Mouse (Mus musculus) MEL (cell line): ENCODE data around the gene Tmem9. TPM values are rescaled to one million over a fixed set of nuclear protein-coding genes. Genes with fewer than 3 reads are reported as not detected.

ENCODE experiments used
- DNase-seq: peaks from one replicate; pipeline ENCODE4 v3.0.0; 2011; ENCODE audit warnings: low read depth, low spot score
- H3K27ac ChIP-seq: 2 replicates; pipeline ENCODE4 v1.5.1; 2012; ENCODE audit warnings: low read depth, mild to moderate bottlenecking, control low read depth, low read length, moderate library complexity; ENCODE audit not compliant: control insufficient read depth
- H3K27me3 ChIP-seq, 2 experiments: fragments of 150-350 bp in 1 of 2; sonication (generic) in 1 of 2; 2 replicates each; pipeline ENCODE4 v1.6.1; 2012; ENCODE audit warnings: low read length in 2 of 2, mild to moderate bottlenecking in 2 of 2, improper control_type of control experiment in 1 of 2, moderate library complexity in 1 of 2; ENCODE audit not compliant: insufficient read depth in 2 of 2, control insufficient read depth in 1 of 2
- H3K36me3 ChIP-seq, 2 experiments: 2 replicates each; pipeline ENCODE4 v1.6.1; 2012 to 2014; ENCODE audit warnings: low read length in 2 of 2, improper control_type of control experiment in 1 of 2, inconsistent platforms in 1 of 2, mild to moderate bottlenecking in 1 of 2; ENCODE audit not compliant: insufficient read depth in 2 of 2, control insufficient read depth in 1 of 2
- H3K4me1 ChIP-seq, 2 experiments: fragments of 150-350 bp in 1 of 2; sonication (generic) in 1 of 2; 2 replicates each; pipeline ENCODE4 v1.6.1; 2012; ENCODE audit warnings: low read length in 2 of 2, improper control_type of control experiment in 1 of 2, mild to moderate bottlenecking in 1 of 2; ENCODE audit not compliant: insufficient read depth in 2 of 2, control insufficient read depth in 1 of 2
- H3K4me3 ChIP-seq, 2 experiments: fragments of 150-350 bp in 1 of 2; sonication (generic) in 1 of 2; 2 replicates each; pipeline ENCODE4 v1.5.1; 2012; ENCODE audit warnings: low read depth in 2 of 2, low read length in 2 of 2, mild to moderate bottlenecking in 2 of 2, moderate library complexity in 2 of 2, control low read depth in 1 of 2, improper control_type of control experiment in 1 of 2; ENCODE audit not compliant: control insufficient read depth in 1 of 2, insufficient read depth in 1 of 2
- H3K79me2 ChIP-seq: 2 replicates; pipeline ENCODE4 v1.6.1; 2012; ENCODE audit warnings: mild to moderate bottlenecking, low read length, moderate library complexity; ENCODE audit not compliant: control insufficient read depth, poor library complexity, insufficient read depth
- H3K9ac ChIP-seq: 2 replicates; pipeline ENCODE4 v1.6.1; 2012; ENCODE audit warnings: low read depth, mild to moderate bottlenecking, control low read depth, low read length, moderate library complexity; ENCODE audit not compliant: control insufficient read depth, poor library complexity, severe bottlenecking
- H3K9me3 ChIP-seq: fragments of 150-350 bp; sonication (generic); replicated peaks from 2 replicates; pipeline ENCODE4 v1.6.1; 2012; ENCODE audit warnings: mild to moderate bottlenecking, low read length, improper control_type of control experiment, moderate library complexity; ENCODE audit not compliant: insufficient read depth
- CHD1 ChIP-seq: IDR thresholded peaks from 2 replicates; pipeline ENCODE4 v1.6.1; 2012; ENCODE audit warnings: low read depth, mild to moderate bottlenecking, inconsistent platforms, low read length, improper control_type of control experiment
- CHD2 ChIP-seq: IDR thresholded peaks from 2 replicates; pipeline ENCODE4 v1.6.1; 2011; ENCODE audit warnings: low read length, improper control_type of control experiment
- CTCF ChIP-seq, 3 experiments: IDR thresholded peaks in 2 of 3; conservative IDR thresholded peaks in 1 of 3; 2 replicates each; pipeline ENCODE4 v1.5.1; 2011 to 2012; ENCODE audit warnings: low read length in 3 of 3, low read depth in 2 of 3, mild to moderate bottlenecking in 2 of 3, improper control_type of control experiment in 1 of 3, inconsistent platforms in 1 of 3, mixed read lengths in 1 of 3, moderate library complexity in 1 of 3; ENCODE audit not compliant: control insufficient read depth in 1 of 3, insufficient read depth in 1 of 3, poor library complexity in 1 of 3, severe bottlenecking in 1 of 3
- E2F4 ChIP-seq: IDR thresholded peaks from 2 replicates; pipeline ENCODE4 v1.6.1; 2011; ENCODE audit warnings: low read depth, low read length, improper control_type of control experiment, borderline replicate concordance
- ELF1 ChIP-seq: IDR thresholded peaks from 2 replicates; pipeline ENCODE4 v1.6.1; 2014; ENCODE audit warnings: low read depth, mild to moderate bottlenecking, inconsistent platforms, low read length, improper control_type of control experiment, moderate library complexity
- EP300 ChIP-seq, 2 experiments: IDR thresholded peaks; 2 replicates each; pipeline ENCODE4 v1.6.1; 2011; ENCODE audit warnings: improper control_type of control experiment in 2 of 2, low read length in 2 of 2, low read depth in 1 of 2, mild to moderate bottlenecking in 1 of 2
- ETS1 ChIP-seq: IDR thresholded peaks from 2 replicates; pipeline ENCODE4 v1.6.1; 2012; ENCODE audit warnings: low read depth, mild to moderate bottlenecking, inconsistent platforms, low read length, improper control_type of control experiment, moderate library complexity
- GATA1 ChIP-seq: IDR thresholded peaks from 2 replicates; pipeline ENCODE4 v1.6.1; 2011; ENCODE audit warnings: low read depth, low read length, improper control_type of control experiment
- HCFC1 ChIP-seq: IDR thresholded peaks from 2 replicates; pipeline ENCODE4 v1.6.1; 2012; ENCODE audit warnings: low read depth, mild to moderate bottlenecking, inconsistent platforms, low read length, improper control_type of control experiment, moderate library complexity
- KAT2A ChIP-seq: conservative IDR thresholded peaks from 2 replicates; pipeline ENCODE4 v1.6.1; 2012; ENCODE audit warnings: low read depth, low read length, improper control_type of control experiment, inconsistent platforms
- MAX ChIP-seq: IDR thresholded peaks from 2 replicates; pipeline ENCODE4 v1.6.1; 2011; ENCODE audit warnings: low read length, improper control_type of control experiment
- MAZ ChIP-seq: IDR thresholded peaks from 2 replicates; pipeline ENCODE4 v1.6.1; 2012; ENCODE audit warnings: low read depth, mild to moderate bottlenecking, inconsistent platforms, low read length, improper control_type of control experiment
- MEF2A ChIP-seq: IDR thresholded peaks from 2 replicates; pipeline ENCODE4 v1.6.1; 2014; ENCODE audit warnings: low read depth, mild to moderate bottlenecking, inconsistent platforms, low read length, improper control_type of control experiment; ENCODE audit not compliant: poor library complexity, insufficient replicate concordance, severe bottlenecking; ENCODE audit errors: extremely low read depth
- MXI1 ChIP-seq: IDR thresholded peaks from 2 replicates; pipeline ENCODE4 v1.6.1; 2011; ENCODE audit warnings: mild to moderate bottlenecking, low read depth, low read length, improper control_type of control experiment
- MYB ChIP-seq: IDR thresholded peaks from 2 replicates; pipeline ENCODE4 v1.6.1; 2011; ENCODE audit warnings: mild to moderate bottlenecking, low read depth, low read length, improper control_type of control experiment
- MYC ChIP-seq: IDR thresholded peaks from 2 replicates; pipeline ENCODE4 v1.6.1; 2011; ENCODE audit warnings: low read depth, mild to moderate bottlenecking, low read length, improper control_type of control experiment, moderate library complexity
- POLR2AphosphoS2 ChIP-seq: IDR thresholded peaks from 2 replicates; pipeline ENCODE4 v1.6.1; 2011; ENCODE audit warnings: low read length, improper control_type of control experiment
- POLR2AphosphoS5 ChIP-seq: IDR thresholded peaks from 2 replicates; pipeline ENCODE4 v1.6.1; 2012; ENCODE audit warnings: low read depth, borderline replicate concordance, mild to moderate bottlenecking, inconsistent platforms, low read length, moderate library complexity, mixed read lengths
- RAD21 ChIP-seq: IDR thresholded peaks from 2 replicates; pipeline ENCODE4 v1.6.1; 2011; ENCODE audit warnings: mild to moderate bottlenecking, low read depth, low read length, improper control_type of control experiment
- RCOR1 ChIP-seq: IDR thresholded peaks from 2 replicates; pipeline ENCODE4 v1.6.1; 2012; ENCODE audit warnings: low read depth, mild to moderate bottlenecking, inconsistent platforms, low read length, improper control_type of control experiment
- SIN3A ChIP-seq: IDR thresholded peaks from 2 replicates; pipeline ENCODE4 v1.6.1; 2012; ENCODE audit warnings: low read length, improper control_type of control experiment, inconsistent platforms
- SMC3 ChIP-seq: IDR thresholded peaks from 2 replicates; pipeline ENCODE4 v1.6.1; 2011; ENCODE audit warnings: low read depth, low read length, improper control_type of control experiment
- TAL1 ChIP-seq: IDR thresholded peaks from 2 replicates; pipeline ENCODE4 v1.6.1; 2012; ENCODE audit warnings: mild to moderate bottlenecking, inconsistent platforms, low read length, moderate library complexity, mixed read lengths
- TCF12 ChIP-seq: IDR thresholded peaks from 2 replicates; pipeline ENCODE4 v1.6.1; 2014; ENCODE audit warnings: low read depth, mild to moderate bottlenecking, inconsistent platforms, low read length, improper control_type of control experiment, moderate library complexity
- UBTF ChIP-seq: IDR thresholded peaks from 2 replicates; pipeline ENCODE4 v1.6.1; 2012; ENCODE audit warnings: low read depth, mild to moderate bottlenecking, inconsistent platforms, low read length, improper control_type of control experiment, moderate library complexity, borderline replicate concordance; ENCODE audit not compliant: insufficient read depth
- USF1 ChIP-seq: IDR thresholded peaks from 2 replicates; pipeline ENCODE4 v1.6.1; 2014; ENCODE audit warnings: low read depth, mild to moderate bottlenecking, inconsistent platforms, low read length, improper control_type of control experiment, moderate library complexity
- USF2 ChIP-seq, 2 experiments: IDR thresholded peaks; 2 replicates each; pipeline ENCODE4 v1.6.1; 2011 to 2012; ENCODE audit warnings: improper control_type of control experiment in 2 of 2, low read length in 2 of 2, borderline replicate concordance in 1 of 2, inconsistent platforms in 1 of 2, low read depth in 1 of 2, mild to moderate bottlenecking in 1 of 2; ENCODE audit not compliant: insufficient read depth in 1 of 2
- ZC3H11A ChIP-seq: IDR thresholded peaks from 2 replicates; pipeline ENCODE4 v1.6.1; 2012; ENCODE audit warnings: low read depth, mild to moderate bottlenecking, inconsistent platforms, low read length, improper control_type of control experiment
- ZKSCAN1 ChIP-seq: IDR thresholded peaks from 2 replicates; pipeline ENCODE4 v1.6.1; 2012; ENCODE audit warnings: low read depth, mild to moderate bottlenecking, inconsistent platforms, low read length, improper control_type of control experiment, moderate library complexity
- ZMIZ1 ChIP-seq: IDR thresholded peaks from 2 replicates; pipeline ENCODE4 v1.6.1; 2012; ENCODE audit warnings: low read depth, mild to moderate bottlenecking, inconsistent platforms, low read length, improper control_type of control experiment, moderate library complexity
- ZNF384 ChIP-seq: IDR thresholded peaks from 2 replicates; pipeline ENCODE4 v1.6.1; 2012; ENCODE audit warnings: low read depth, mild to moderate bottlenecking, inconsistent platforms, low read length, improper control_type of control experiment
- polyA plus RNA-seq, 2 experiments: library from polyadenylated mRNA; stranded (reverse) in 1 of 2; unstranded in 1 of 2; fragments of >175 nt in 1 of 2; fragments of >200 nt in 1 of 2; gene quantifications; 2 replicates each; pipeline versions ENCODE4 v1.2.1 to v1.2.4; 2012; ENCODE audit warnings: low replicate concordance in 2 of 2, low read depth in 1 of 2; ENCODE audit not compliant: insufficient read length in 2 of 2, insufficient read depth in 1 of 2, missing spikeins in 1 of 2
- total RNA-seq: library from RNA; depleted of rRNA; stranded (reverse); fragments of 300-350 nt; gene quantifications from 2 replicates; pipeline ENCODE4 v1.2.3, GENCODE M21; 2012

Gene Tmem9
- total and polyA plus RNA-seq, 3 experiments, result 52.2 to 82.9 TPM; not detected in 1

- Histone ChIP-seq H3K4me1 (peaks cover 17 to 36% of the 10 kb centered on the region in 2 experiments), H3K27me3 (no peaks in the 10 kb centered on the region; a peak in 3 of 4 replicates), H3K4me3 (no peak overlapping the region), H3K36me3 (peaks cover 0 to 30% of the 10 kb centered on the region in 2 experiments; a peak in 2 of 4 replicates), H3K9ac (no peak overlapping the region), H3K79me2 (no peaks in the 10 kb centered on the region), H3K27ac (no peak overlapping the region), H3K9me3 (no peaks in the 10 kb centered on the region)
- no peak for TF ChIP-seq CHD2
- no peak for TF ChIP-seq MXI1
- no peak for TF ChIP-seq CHD1
- TF ChIP-seq SIN3A, result no peak
- no peak for TF ChIP-seq UBTF
- TF ChIP-seq ZMIZ1, result no peak
- TF ChIP-seq ZKSCAN1, result no peak
- TF ChIP-seq EP300 (IDR thresholded peaks at IDR 0.05; ENCODE audit: low read depth in 1 of 2, low read length in 2 of 2), result no peak
- no peak for TF ChIP-seq ZNF384
- TF ChIP-seq POLR2AphosphoS2, result no peak
- TF ChIP-seq RCOR1, result no peak
- no peak for TF ChIP-seq MYC
- TF ChIP-seq USF2 (IDR thresholded peaks at IDR 0.05; ENCODE audit: borderline replicate concordance in 1 of 2, insufficient read depth in 1 of 2, low read depth in 1 of 2, low read length in 2 of 2), result no peak
- TF ChIP-seq USF1, result no peak
- no peak for TF ChIP-seq ETS1
- no peak for TF ChIP-seq MAZ
- TF ChIP-seq MAX, result no peak
- no peak for TF ChIP-seq MEF2A
- no peak for TF ChIP-seq GATA1
- no peak for TF ChIP-seq TAL1
- no peak for DNase-seq
Measured at GRCm38 (mm10) chr1:136010247-136010646, 2.3 kb downstream of the Tmem9 start.

- Histone ChIP-seq H3K36me3 (peaks cover 0 to 37% of the 10 kb centered on the region in 2 experiments; a peak in 2 of 4 replicates), H3K27me3 (no peaks in the 10 kb centered on the region), H3K4me1 (peaks cover 20 to 44% of the 10 kb centered on the region in 2 experiments), H3K27ac (peak overlapping the region; percentile 80), H3K4me3 (no peak overlapping the region), H3K79me2 (peaks cover 5% of the 10 kb centered on the region; the same call in 1 of the 2 replicates), H3K9ac (no peak overlapping the region), H3K9me3 (no peaks in the 10 kb centered on the region)
- DNase-seq, result peak; percentile 46
- no peak for TF ChIP-seq CHD1
- TF ChIP-seq POLR2AphosphoS5, result no peak
- TF ChIP-seq CTCF (IDR thresholded peaks at IDR 0.05 in 2 of 3, conservative IDR thresholded peaks at IDR 0.05 in 1 of 3; ENCODE audit: control insufficient read depth in 1 of 3, insufficient read depth in 1 of 3, low read depth in 2 of 3, low read length in 3 of 3, poor library complexity in 1 of 3, severe bottlenecking in 1 of 3), result no peak
- TF ChIP-seq RCOR1, result no peak
- no peak for TF ChIP-seq E2F4
- TF ChIP-seq SMC3, result no peak
- TF ChIP-seq ZMIZ1, result no peak
- no peak for TF ChIP-seq KAT2A
- peak; percentile 44; the same call in 1 of the 2 replicates for TF ChIP-seq ETS1
- TF ChIP-seq ZC3H11A, result no peak
- TF ChIP-seq CHD2, result no peak
- peak; percentile 53 for TF ChIP-seq TCF12
- no peak for TF ChIP-seq SIN3A
- TF ChIP-seq MXI1, result peak; percentile 53; the same call in 1 of the 2 replicates
- peak; percentile 49 for TF ChIP-seq GATA1
- no peak for TF ChIP-seq RAD21
- TF ChIP-seq MYB, result no peak
- TF ChIP-seq ELF1, result no peak
- no peak; the same call in 1 of the 2 replicates for TF ChIP-seq MYC
- TF ChIP-seq HCFC1, result no peak
Measured at GRCm38 (mm10) chr1:136013513-136013912, 5.6 kb downstream of the Tmem9 start.
